Mouse (Mus musculus) testis, adult 2 months (tissue): ENCODE measurements around the gene Raet1e.
"Not testable (repeated sequence)": the region's sequence is repeated elsewhere in the genome, so short reads cannot be mapped to it uniquely, and the experiment has no call there.

Experiments
- CTCF ChIP-seq: fragments of 200-500 bp; IDR thresholded peaks from 2 replicates; pipeline ENCODE4 v1.5.1; 2012; ENCODE audit warnings: low read depth, mild to moderate bottlenecking, inconsistent platforms, low read length, moderate library complexity; ENCODE audit not compliant: control insufficient read depth, insufficient read depth, insufficient replicate concordance
- POLR2A ChIP-seq: fragments of 200-500 bp; IDR thresholded peaks from 2 replicates; pipeline ENCODE4 v1.6.1; 2012; ENCODE audit warnings: low read depth, mild to moderate bottlenecking, inconsistent platforms, low read length, moderate library complexity; ENCODE audit not compliant: control insufficient read depth

DNA sequence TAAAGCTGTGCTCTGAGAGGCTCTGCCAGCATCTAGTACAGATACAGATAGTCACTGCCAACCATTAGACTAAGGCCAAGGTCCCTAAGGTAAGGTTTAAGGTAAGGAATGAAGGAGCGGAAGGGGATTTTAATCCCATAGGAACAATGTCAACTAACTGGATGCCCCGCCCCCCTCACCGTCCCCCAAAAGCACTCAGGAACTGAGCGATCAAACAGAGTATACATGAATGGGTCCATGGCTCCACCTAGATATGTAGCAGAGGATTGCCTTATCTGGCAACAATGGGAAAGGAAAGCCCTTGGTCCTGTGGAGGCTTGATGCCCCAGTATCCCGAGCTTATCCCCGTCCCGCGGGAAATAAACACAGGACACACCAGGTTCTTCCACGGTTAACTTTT lies 4.9 kb downstream of the Raet1e start:
- not testable (repeated sequence) for TF ChIP-seq CTCF, POLR2A
